Comparison of ENCODE assay signal across 23 mouse cellular contexts in genomic region chr1:106062891-106063590, GRCm38 (mm10).
DNase-seq lines count a peak whose midpoint lies in the region; ATAC-seq and TF ChIP-seq lines count a peak whose summit lies in the region.
"Had no signal": no experiment of that assay in that cellular context is flagged by ENCODE, and none has a peak within 500 bp of the region (broad histone marks: within the 10 kb centered on the region; RNA-seq: fewer than 3 reads in every experiment).

No protein-coding gene starts in this region.

- H3K9ac ChIP-seq in midbrain, postnatal 0 days (replicated peaks; ENCODE audit: low read length, poor library complexity, severe bottlenecking) = no peak overlapping the region
- no peak overlapping the region for H3K9ac ChIP-seq in midbrain, embryonic 14.5 days (replicated peaks; ENCODE audit: low read length)
- H3K9ac ChIP-seq: embryonic facial prominence, embryonic 13.5 days; forebrain, embryonic 12.5 days; hindbrain, embryonic 15.5 days had no signal

- H3K27ac ChIP-seq in midbrain, postnatal 0 days (ENCODE audit: low read depth, low read length) = no peak overlapping the region
- H3K27ac ChIP-seq in midbrain, embryonic 14.5 days (replicated peaks; ENCODE audit: low read depth, low read length) = no peak overlapping the region
- H3K27ac ChIP-seq: embryonic facial prominence, embryonic 13.5 days; forebrain, embryonic 12.5 days; gastrocnemius, adult 2 months; heart, embryonic 10.5 days; hindbrain, embryonic 10.5 days; hindbrain, embryonic 15.5 days had no signal

- no peaks in the 10 kb centered on the region for H3K27me3 ChIP-seq in midbrain, postnatal 0 days (ENCODE audit: insufficient read depth, low read length)
- no peaks in the 10 kb centered on the region for H3K27me3 ChIP-seq in midbrain, embryonic 14.5 days (ENCODE audit: control insufficient read depth, insufficient read depth, low read length)
- H3K27me3 ChIP-seq: embryonic facial prominence, embryonic 13.5 days; forebrain, embryonic 12.5 days; hindbrain, embryonic 15.5 days had no signal

- H3K9me3 ChIP-seq in midbrain, postnatal 0 days (ENCODE audit: low read length) = no peaks in the 10 kb centered on the region
- no peaks in the 10 kb centered on the region for H3K9me3 ChIP-seq in midbrain, embryonic 14.5 days (ENCODE audit: control insufficient read depth, low read length)
- H3K9me3 ChIP-seq: embryonic facial prominence, embryonic 13.5 days; forebrain, embryonic 12.5 days; G1E; heart, embryonic 10.5 days; hindbrain, embryonic 10.5 days; hindbrain, embryonic 15.5 days had no signal

- H3K4me2 ChIP-seq in midbrain, postnatal 0 days (ENCODE audit: low read depth, low read length, poor library complexity, severe bottlenecking) = no peak overlapping the region
- no peak overlapping the region for H3K4me2 ChIP-seq in midbrain, embryonic 14.5 days (ENCODE audit: low read length)
- H3K4me2 ChIP-seq: embryonic facial prominence, embryonic 13.5 days; forebrain, embryonic 12.5 days; hindbrain, embryonic 15.5 days had no signal

- intact Hi-C loops in heart, postnatal 10 days (cut with DNase I) = no loop called here
- intact Hi-C loops in left cerebral cortex, postnatal 4 days (cut with DNase I) = no loop called here

- no peak overlapping the region for H3K4me3 ChIP-seq in midbrain, postnatal 0 days (ENCODE audit: low read depth, low read length)
- H3K4me3 ChIP-seq in midbrain, embryonic 14.5 days (replicated peaks; ENCODE audit: low read depth, low read length) = no peak overlapping the region
- H3K4me3 ChIP-seq: embryonic facial prominence, embryonic 13.5 days; forebrain, embryonic 12.5 days; gastrocnemius, adult 2 months; heart, embryonic 10.5 days; hindbrain, embryonic 10.5 days; hindbrain, embryonic 15.5 days had no signal

- H3K4me1 ChIP-seq in midbrain, postnatal 0 days (ENCODE audit: insufficient read depth, low read length) = 0 out of 2 replicates have a peak, but pooled peaks cover 3% of the 10 kb centered on the region
- 0 out of 2 replicates have a peak, but pooled peaks cover 3% of the 10 kb centered on the region for H3K4me1 ChIP-seq in midbrain, embryonic 14.5 days (ENCODE audit: control insufficient read depth, insufficient read depth, low read length)
- H3K4me1 ChIP-seq: hindbrain, embryonic 15.5 days had no signal

- no peaks in the 10 kb centered on the region for H3K36me3 ChIP-seq in midbrain, postnatal 0 days (ENCODE audit: insufficient read depth, low read length)
- H3K36me3 ChIP-seq in midbrain, embryonic 14.5 days (ENCODE audit: control insufficient read depth, insufficient read depth, low read length) = no peaks in the 10 kb centered on the region
- H3K36me3 ChIP-seq: embryonic facial prominence, embryonic 13.5 days; forebrain, embryonic 12.5 days; G1E; heart, embryonic 10.5 days; hindbrain, embryonic 10.5 days; hindbrain, embryonic 15.5 days had no signal

- no peak for ATAC-seq in midbrain, postnatal 0 days (ENCODE audit: low FRiP score)
- ATAC-seq in midbrain, embryonic 14.5 days (ENCODE audit: low FRiP score, low TSS enrichment) = no peak
- ATAC-seq: CD4-positive, CD25-positive, alpha-beta regulatory T cell, adult 4 months; forebrain, embryonic 16.5 days; inflammation-experienced regulatory T-cells, adult 6 months had no signal

- no peak for TF ChIP-seq CTCF in midbrain, postnatal 0 days (IDR thresholded peaks at IDR 0.05)

- DNase-seq in cerebellum, postnatal 10 days = peak; percentile 75 to 86
- no peak for DNase-seq in cerebellum, adult 9-11 months
- DNase-seq in heart, adult 11 months = peak; percentile 69
- no peak for DNase-seq in heart, postnatal 10 days
- DNase-seq in left cerebral cortex, postnatal 4 days = peak; percentile 70
- no peak for DNase-seq in left cerebral cortex, adult 11 months (ENCODE audit: low spot score)
- peak; percentile 54 for DNase-seq in midbrain, postnatal 0 days (ENCODE audit: low spot score)
- no peak for DNase-seq in midbrain, embryonic 14.5 days
- DNase-seq: adrenal gland, postnatal 10 days; B cell, adult 2 months; cerebellum, adult 11 months; cerebellum, postnatal 36 days; gastrocnemius, adult 2 months; gastrocnemius, postnatal 25 days had no signal

- WGBS in midbrain, postnatal 0 days = 91% methylated on average over 9 of the region's 9 CpGs
- 90% methylated on average over 9 of the region's 9 CpGs for WGBS in midbrain, embryonic 14.5 days

Comparison
In these comparisons a context has a peak if more than half of its experiments do, and no peak if none do; other contexts are left out.
1. DNase-seq: peak in cerebellum, postnatal 10 days (2 of 2), heart, adult 11 months (single experiment), left cerebral cortex, postnatal 4 days (single experiment) and midbrain, postnatal 0 days (single experiment); none in cerebellum, adult 9-11 months (single experiment), heart, postnatal 10 days (0 of 2), left cerebral cortex, adult 11 months (single experiment) and midbrain, embryonic 14.5 days (single experiment).